Mouse (Mus musculus) ES-CJ7 (cell line): ENCODE data around the gene Spindoc.
A peak's percentile ranks its signal among the peaks of the same experiment; 100 is the strongest.

Source experiments
- DNase-seq: peaks from one replicate; pipeline ENCODE4 v3.0.0; 2011; ENCODE audit warnings: low read depth, low spot score

Spindoc gene

DNA sequence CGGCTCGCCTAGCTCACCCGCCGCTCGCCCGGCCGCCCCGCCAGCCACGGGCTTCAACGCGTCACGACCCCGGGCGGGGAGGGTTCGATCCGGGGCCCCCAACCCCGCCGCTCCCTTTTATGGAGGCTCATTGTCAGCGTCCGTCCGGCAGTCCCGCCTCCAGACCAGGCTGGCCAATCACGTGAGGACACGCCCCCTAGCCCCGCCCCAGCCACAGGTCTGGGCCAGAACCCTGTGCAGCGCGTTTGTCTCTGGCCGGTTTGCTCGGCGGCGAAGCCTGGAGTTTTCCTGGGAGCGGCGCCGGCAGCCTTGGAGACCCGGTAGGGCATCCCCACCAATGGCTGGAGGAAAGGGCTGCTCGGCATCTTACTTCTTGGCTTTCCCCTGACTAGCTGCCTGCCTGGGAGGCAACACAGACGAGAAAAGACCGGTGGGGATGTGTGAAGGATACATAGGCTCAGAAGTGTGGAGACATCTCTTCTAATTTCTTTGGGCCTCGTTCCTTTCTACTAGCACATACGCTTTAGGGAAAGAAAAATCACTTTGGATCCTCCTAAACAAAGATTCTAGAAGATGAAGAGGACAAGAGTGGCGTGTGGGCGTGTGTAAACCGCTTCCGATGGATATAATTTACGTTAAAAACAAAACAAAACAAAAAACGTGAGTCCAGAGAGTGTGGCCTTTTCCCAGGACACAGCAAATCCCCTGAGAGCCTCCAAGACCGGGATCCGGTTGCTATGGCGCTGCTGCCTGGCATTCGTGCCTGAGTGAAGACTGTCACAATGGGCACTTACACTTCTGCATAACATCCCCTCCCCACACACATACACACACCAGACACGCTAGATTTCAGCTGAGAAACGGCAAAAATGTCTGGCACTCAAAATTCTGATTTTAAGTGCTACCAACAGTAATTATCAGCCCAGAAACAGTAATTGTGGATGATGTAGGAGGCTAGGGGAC lies at the start of gene Spindoc:
Gene Spindoc (minus strand): TSS at position 92 of the 963 bp plus-strand sequence.
- peak; percentile 93 for DNase-seq

DNA sequence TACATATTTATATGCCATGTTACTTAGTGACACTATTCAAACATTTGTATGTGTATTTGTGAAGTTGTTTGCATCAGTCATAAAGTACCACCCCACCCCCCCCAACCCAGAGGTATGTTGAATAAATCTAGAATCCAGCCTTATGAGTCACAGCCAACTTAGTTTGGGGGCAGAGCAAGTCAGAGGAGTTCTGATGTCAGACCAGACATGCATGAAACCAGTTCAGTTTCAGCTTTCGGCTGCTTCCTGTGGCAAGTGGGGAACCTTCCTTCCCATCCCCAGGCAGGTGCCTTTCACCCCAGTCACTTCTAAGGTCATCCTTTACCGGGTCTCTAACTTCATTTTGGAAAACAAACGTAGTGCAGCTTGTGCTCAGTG lies 42.6 kb upstream of the Spindoc start:
- no peak for DNase-seq

- DNase-seq = no peak
Observed at GRCm38 (mm10) chr19:7424590-7425397, 42.0 kb upstream of the Spindoc start.

DNA sequence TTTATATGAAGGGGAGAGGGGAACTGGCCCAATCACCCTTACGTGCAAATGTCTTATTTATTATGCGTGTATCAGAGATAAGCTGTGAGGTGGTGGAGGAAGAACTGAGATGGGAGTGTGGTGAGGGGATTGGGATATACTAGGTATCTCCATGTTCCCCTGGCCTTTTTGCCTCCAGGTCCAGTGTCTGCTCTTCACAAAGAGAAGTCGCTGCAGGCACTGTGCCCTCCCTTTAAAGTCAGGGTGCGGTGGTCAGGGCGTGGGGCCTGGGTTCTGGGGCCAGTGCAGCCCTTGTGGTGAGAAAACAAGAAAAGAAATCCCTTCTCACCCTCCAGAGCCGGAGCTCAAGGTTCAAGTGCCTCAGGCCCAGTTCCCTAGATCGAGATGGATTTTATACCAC lies 41.3 kb upstream of the Spindoc start:
- no peak for DNase-seq

DNA sequence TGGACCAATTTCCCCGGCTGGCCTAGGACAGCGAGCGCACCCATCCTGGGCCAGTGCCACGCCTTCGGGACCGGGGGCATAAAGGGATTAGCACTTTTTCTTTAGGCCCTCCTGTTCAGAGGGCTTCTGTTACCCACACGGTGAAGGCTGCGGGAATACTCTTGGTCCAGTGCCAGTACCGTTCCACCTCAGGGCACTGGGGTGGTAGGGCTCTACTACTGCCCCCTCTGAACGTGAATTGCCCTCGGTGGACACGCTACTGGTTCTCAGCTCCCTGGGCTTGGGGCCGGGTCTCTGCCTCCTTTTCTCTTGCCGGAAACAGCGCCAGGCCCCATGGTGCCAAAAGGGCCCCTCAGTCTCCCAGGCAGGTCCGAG lies 40.8 kb upstream of the Spindoc start:
- no peak for DNase-seq

DNA sequence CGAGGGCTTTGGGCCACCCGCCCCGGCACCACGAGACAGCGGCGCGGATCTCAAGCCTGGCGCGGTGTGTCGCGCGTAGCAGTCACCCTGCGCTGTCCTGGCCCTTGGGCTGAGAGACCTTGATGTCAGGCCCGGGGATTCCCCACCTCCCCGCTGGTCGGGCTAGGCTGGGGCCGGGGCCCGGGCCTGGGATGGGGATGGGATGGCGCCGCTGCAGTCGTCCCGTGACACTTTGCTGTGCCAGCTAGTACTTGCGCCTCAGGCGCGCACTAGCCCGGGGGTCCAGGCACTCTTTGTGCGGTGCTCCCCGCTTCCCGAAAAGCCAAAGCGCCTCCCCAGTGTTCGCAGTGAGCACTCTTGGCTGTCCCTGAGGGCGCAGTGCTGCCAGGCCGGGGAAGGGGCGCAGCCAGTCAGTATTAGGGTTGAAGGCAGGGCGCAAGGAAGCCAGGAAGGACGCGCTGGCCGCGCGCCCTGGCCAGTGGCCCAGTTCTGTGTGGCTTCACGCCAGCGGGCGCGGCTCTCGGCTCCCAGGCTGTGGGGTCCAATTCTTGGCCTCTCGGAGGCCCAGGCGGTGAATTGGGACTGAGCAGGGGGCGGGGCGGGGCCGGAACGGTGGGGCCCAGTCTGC lies 40.3 kb upstream of the Spindoc start:
- DNase-seq = no peak

DNA sequence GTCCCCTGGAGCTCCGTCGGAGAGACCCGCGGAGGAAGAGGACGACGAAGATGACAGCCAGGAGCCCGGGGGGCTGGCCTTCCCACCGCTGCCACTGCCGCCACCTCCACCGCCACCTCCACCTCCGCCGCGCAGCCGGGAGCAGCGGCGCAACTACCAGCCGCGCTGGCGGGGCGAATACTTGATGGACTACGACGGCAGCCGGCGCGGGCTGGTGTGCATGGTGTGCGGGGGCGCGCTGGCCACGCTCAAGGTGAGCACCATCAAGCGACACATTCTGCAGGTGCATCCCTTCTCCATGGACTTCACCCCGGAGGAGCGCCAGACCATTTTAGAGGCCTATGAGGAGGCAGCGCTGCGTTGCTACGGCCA lies 39.8 kb upstream of the Spindoc start:
- no peak for DNase-seq

DNA sequence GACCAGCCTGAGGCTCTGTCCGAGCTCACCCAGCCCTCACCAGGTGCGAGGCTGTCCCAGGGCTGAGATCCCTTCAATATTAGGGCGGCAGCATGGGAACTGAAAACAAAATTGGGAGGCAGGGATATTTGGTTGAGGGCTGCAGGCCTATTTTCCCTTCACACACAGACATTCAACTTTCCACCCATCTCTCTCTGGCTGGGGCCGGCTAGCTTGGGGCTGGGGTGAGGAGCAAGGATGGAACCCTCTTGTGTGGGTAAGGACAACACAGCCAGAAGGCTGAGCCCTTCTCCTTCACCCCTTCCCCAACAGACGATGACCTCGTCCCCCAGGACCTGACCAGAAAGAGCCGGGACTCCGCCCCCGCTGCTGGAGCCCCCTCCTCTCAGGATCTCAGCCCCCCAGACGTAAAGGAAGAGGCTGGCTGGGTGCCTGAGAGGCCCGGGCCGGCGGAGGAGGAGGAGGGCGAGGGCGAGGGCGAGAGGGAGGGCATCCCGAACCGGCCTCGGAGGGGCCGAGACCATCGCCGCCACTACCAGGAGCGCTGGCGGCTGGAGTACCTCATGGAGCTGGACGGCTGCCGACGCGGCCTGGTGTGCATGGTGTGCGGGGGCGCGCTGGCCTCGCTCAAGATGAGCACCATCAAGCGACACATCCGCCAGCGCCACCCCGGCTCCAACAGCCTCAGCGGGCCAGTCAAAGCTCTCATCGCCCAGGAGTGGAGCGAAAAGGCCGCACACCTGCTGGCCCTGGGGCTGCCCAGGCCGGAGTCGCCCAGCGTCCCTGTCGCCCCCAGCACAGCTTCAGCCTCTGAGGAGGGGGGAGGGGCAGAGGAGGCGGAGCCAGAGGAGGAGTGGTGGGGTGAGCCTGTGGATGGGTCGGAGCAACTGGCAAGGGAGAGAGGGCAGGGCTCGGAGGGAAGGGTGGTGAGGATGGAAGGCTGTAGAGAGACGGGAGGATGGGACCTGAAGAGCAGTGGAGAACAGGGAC lies 39.1 kb upstream of the Spindoc start:
- peak; percentile 53 for DNase-seq

GRCm38 (mm10) chr19:7420841-7421601 lies 38.2 kb upstream of the Spindoc start:
- DNase-seq = no peak

DNA sequence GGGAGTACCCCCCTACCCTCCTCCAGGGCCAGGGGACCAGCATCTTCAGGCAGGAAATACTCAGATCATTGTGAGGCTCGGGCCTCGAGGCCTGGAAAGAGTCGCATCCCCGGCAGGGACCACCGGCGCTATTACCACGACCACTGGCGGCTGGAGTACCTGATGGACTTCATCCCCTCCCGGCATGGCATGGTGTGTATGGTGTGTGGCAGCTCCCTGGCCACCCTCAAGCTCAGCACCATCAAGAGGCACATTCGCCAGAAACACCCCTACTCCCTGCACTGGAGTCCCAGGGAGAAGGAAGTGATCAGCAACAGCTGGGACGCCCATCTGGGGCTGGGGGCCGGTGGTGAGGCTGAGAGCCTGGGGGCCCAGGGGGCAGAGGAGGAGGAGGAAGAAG lies 37.3 kb upstream of the Spindoc start:
- no peak for DNase-seq

- DNase-seq = no peak
Observed at GRCm38 (mm10) chr19:7419134-7419533, 36.3 kb upstream of the Spindoc start.

DNA sequence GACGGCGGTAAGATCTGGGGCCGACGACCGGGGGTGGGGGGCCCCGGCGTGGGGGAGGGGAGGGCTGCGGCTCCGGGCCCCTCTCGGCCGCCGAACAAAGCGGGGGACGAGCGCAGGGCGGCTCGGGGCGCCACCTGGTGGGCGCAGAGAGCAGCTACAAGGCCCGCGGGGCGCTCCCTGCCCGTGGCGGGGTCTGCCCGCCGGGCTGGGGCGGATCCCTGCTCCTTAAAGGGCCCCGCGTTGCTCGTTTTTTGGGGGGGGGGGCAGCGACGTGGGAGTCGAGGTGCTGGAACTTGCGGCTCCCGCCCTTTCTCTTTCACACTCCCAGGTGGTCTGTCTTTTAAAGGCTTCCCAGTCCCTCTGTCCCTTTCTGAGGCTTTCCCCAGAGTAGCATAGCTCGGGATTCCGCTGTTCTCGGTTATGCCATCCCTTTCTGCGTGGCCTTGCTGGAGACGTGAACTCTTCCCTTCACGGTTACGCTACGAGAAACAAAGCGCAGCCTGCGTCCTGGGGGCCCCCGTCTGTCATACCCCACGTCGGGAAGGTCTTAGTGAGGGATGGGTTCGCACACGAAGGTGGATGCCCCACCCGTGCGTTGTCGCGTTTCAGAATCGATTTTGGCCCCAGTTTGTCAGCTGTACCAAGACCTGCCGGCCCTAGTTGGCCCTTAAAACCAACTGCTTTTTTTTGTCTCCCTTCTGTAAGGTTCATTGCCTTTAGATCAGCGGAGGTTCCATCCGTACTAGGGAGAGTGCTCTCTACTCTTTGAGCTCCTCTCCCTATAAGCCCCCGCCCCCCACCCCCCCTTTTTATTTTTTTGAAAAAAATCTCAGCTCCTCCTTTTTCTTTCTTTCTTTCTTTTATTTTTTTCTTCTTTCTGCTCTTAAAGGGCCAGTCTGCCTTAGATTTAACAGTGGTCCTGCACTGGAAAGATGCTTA lies 35.4 kb upstream of the Spindoc start:
- DNase-seq = peak; percentile 62

GRCm38 (mm10) chr19:7416834-7417735 lies 34.3 kb upstream of the Spindoc start, which contains the start of gene 2700081O15Rik:
Gene 2700081O15Rik (plus strand): TSS chr19:7417625.
- peak; percentile 64 for DNase-seq

DNA sequence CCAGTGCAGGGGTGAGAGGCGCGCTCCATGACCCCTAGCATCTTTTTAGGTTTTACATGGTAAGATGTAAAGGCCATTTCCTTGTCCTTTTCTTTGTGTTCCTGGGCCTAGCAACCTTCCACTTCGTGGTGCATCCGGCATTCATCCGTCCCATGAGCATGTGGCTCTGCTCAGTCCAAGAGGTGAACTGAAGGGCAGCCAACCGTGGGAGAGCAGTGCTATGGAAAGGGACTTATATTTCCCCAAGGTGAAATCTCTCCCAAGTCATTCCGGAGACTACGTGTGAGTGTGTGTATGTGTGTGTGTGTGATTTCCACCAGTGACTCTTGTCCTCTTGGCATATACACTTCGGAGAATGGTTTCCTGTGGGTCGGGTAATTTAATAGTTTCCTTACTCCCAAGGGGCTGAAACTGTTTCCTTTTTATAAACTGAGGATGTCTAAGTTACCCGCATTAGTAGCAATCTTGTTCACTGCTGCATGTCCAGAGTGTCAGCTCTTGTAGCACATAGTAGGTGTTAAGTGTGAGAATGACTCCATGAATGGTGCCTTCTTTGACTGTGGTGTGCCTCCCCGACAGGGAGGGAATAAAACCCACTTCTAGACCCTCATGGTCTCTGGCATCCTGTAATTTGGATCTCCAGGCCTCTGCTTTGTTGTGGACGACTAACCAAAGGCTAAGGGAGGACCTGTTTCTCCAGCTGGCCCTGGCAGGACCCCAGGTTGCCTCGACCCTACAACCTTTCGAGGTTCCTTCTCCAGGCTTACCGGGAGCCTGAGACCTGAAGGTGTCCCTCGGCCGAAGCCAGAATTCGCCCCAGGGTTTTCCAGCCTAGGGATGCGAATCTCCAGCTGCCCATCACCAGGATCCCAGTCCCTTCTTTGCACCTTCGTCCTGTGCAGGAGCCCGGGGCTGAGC lies 33.4 kb upstream of the Spindoc start:
- DNase-seq = no peak

- peak; percentile 69 for DNase-seq
Observed at GRCm38 (mm10) chr19:7412361-7412760, 29.6 kb upstream of the Spindoc start.

GRCm38 (mm10) chr19:7404623-7405229 lies 21.9 kb upstream of the Spindoc start:
- peak; percentile 59 for DNase-seq
